Mouse (Mus musculus) thymus, adult 2 months (tissue): ENCODE results near the gene Pigh. TPM values are rescaled to one million over a fixed set of nuclear protein-coding genes. Genes with fewer than 3 reads are reported as not detected.

Experiments
- DNase-seq: peaks from one replicate; pipeline ENCODE4 v3.0.0; 2021
- H3K27ac ChIP-seq: fragments of 200-500 bp; 2 replicates; pipeline ENCODE4 v1.5.1; 2012; ENCODE audit warnings: low read length, control low read depth; ENCODE audit not compliant: control insufficient read depth, insufficient read depth
- H3K27me3 ChIP-seq: fragments of 200-500 bp; 2 replicates; pipeline ENCODE4 v1.6.1; 2012; ENCODE audit warnings: mild to moderate bottlenecking, low read length, moderate library complexity, mixed read lengths; ENCODE audit not compliant: control insufficient read depth, insufficient read depth
- H3K36me3 ChIP-seq: fragments of 200-500 bp; 2 replicates; pipeline ENCODE4 v1.6.1; 2012; ENCODE audit warnings: mild to moderate bottlenecking, low read length, moderate library complexity; ENCODE audit not compliant: control insufficient read depth, insufficient read depth
- H3K4me1 ChIP-seq: fragments of 200-500 bp; replicated peaks from 2 replicates; pipeline ENCODE4 v1.6.1; 2012; ENCODE audit warnings: low read length; ENCODE audit not compliant: control insufficient read depth, insufficient read depth
- H3K4me3 ChIP-seq: fragments of 200-500 bp; 2 replicates; pipeline ENCODE4 v1.5.1; 2012; ENCODE audit warnings: mild to moderate bottlenecking, low read length, control low read depth, moderate library complexity; ENCODE audit not compliant: control insufficient read depth, insufficient read depth
- CTCF ChIP-seq: fragments of 200-500 bp; IDR thresholded peaks from 2 replicates; pipeline ENCODE4 v1.5.1; 2012; ENCODE audit warnings: mild to moderate bottlenecking, control low read depth, low read length, moderate library complexity, borderline replicate concordance; ENCODE audit not compliant: control insufficient read depth, poor library complexity, insufficient read depth; ENCODE audit errors: extremely low read depth
- POLR2A ChIP-seq: fragments of 200-500 bp; IDR thresholded peaks from 2 replicates; pipeline ENCODE4 v1.6.1; 2012; ENCODE audit warnings: mild to moderate bottlenecking, low read length, control low read depth, moderate library complexity; ENCODE audit not compliant: control insufficient read depth, poor library complexity, insufficient read depth; ENCODE audit errors: extremely low read depth
- WGBS: fragments of 180-500 bp; shearing (Covaris S2); methylation state at CpG from one replicate; pipeline ENCODE4 v1.1.7; 2018; 5-methylcytosine and 5-hydroxymethylcytosine counted together
- polyA plus RNA-seq: library from polyadenylated mRNA; depleted of rRNA; stranded (reverse); fragments of >200 nt; gene quantifications from 2 replicates; pipeline ENCODE4 v1.2.3, GENCODE M21; 2012

Pigh gene
- polyA plus RNA-seq, 1 experiment: 21.3 TPM

- H3K36me3 ChIP-seq: no peaks in the 10 kb centered on the region
- DNase-seq: no peak
- no peaks in the 10 kb centered on the region for H3K27me3 ChIP-seq
- 93% methylated on average over 7 of the region's 7 CpGs for WGBS
- H3K27ac ChIP-seq: no peak overlapping the region
- no peak overlapping the region for H3K4me3 ChIP-seq
- TF ChIP-seq POLR2A (no peak), CTCF (no peak)
- no peaks in the 10 kb centered on the region for H3K4me1 ChIP-seq
Observed at GRCm38 (mm10) chr12:79047203-79047602, 42.2 kb downstream of the Pigh start.

DNA sequence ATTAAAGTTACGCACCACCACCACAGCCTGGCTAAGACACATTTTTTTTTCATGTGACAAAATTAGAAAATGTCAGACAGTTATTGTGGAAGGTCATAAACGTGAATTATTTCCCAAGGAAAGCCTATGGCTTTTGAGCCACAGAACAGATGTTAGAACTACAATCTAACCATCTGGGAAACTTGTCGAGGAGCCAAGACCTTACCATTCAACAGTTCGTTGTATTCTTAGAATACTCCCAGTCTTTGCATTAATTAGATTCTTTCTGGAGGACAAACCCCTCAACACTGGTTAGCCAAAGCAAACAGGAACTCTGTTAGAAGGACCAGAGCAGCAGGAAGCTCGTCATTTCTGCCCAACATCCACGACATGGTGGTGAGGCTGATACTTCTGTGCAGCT lies 43.3 kb downstream of the Pigh start:
- 80% methylated on average over 6 of the region's 6 CpGs for WGBS
- H3K4me1 ChIP-seq: no peaks in the 10 kb centered on the region
- no peaks in the 10 kb centered on the region for H3K27me3 ChIP-seq
- TF ChIP-seq CTCF (no peak), POLR2A (no peak)
- DNase-seq: no peak
- H3K27ac ChIP-seq: no peak overlapping the region
- no peaks in the 10 kb centered on the region for H3K36me3 ChIP-seq
- H3K4me3 ChIP-seq: no peak overlapping the region

- 88% methylated on average over 8 of the region's 8 CpGs for WGBS
- H3K36me3 ChIP-seq: no peaks in the 10 kb centered on the region
- TF ChIP-seq POLR2A (no peak), CTCF (no peak)
- H3K27ac ChIP-seq: no peak overlapping the region
- no peaks in the 10 kb centered on the region for H3K4me1 ChIP-seq
- H3K4me3 ChIP-seq: no peak overlapping the region
- no peak for DNase-seq
- H3K27me3 ChIP-seq: no peaks in the 10 kb centered on the region
Observed at GRCm38 (mm10) chr12:79044668-79045067, 44.8 kb downstream of the Pigh start.

GRCm38 (mm10) chr12:79041436-79041835 lies 48.0 kb downstream of the Pigh start:
- Histone ChIP-seq H3K4me1 (no peaks in the 10 kb centered on the region), H3K27me3 (no peaks in the 10 kb centered on the region), H3K4me3 (no peak overlapping the region), H3K27ac (no peak overlapping the region), H3K36me3 (no peaks in the 10 kb centered on the region)
- TF ChIP-seq CTCF: no peak
- no peak for TF ChIP-seq POLR2A
- no peak for DNase-seq

DNA sequence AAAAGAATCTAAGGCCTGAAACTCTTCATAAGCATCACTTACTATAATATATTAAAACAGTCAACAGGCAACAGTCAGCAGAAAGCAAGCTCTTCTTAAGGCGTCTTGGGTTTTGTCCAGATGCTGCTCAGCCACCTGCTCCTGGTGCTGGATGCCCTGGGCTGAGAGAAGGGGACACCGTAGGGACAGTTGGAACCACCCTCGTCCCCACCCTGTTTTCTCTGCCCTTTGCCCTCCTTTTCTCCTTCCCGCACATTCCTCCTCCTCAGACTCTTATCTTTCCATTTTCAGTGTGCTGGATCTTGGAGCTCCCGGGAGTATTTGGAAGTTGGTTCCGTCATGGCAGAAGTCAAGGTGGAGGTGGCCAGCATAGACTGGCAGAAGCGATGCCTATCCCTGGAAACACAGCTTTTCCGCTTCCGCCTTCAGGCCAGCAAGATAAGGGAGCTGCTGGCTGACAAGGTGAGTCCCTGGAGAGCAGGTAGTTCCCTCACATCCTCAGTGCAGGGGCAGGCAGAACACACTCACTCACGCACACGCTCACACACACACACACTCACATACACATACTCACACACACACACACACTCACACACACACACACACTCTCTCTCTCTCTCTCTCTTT lies 49.1 kb downstream of the Pigh start:
- H3K27ac ChIP-seq: no peak overlapping the region
- H3K27me3 ChIP-seq: no peaks in the 10 kb centered on the region
- 96% methylated on average over 11 of the region's 11 CpGs for WGBS
- H3K4me3 ChIP-seq: no peak overlapping the region
- H3K4me1 ChIP-seq: no peaks in the 10 kb centered on the region
- DNase-seq: no peak
- H3K36me3 ChIP-seq: no peaks in the 10 kb centered on the region
- TF ChIP-seq CTCF (no peak), POLR2A (no peak)

DNA sequence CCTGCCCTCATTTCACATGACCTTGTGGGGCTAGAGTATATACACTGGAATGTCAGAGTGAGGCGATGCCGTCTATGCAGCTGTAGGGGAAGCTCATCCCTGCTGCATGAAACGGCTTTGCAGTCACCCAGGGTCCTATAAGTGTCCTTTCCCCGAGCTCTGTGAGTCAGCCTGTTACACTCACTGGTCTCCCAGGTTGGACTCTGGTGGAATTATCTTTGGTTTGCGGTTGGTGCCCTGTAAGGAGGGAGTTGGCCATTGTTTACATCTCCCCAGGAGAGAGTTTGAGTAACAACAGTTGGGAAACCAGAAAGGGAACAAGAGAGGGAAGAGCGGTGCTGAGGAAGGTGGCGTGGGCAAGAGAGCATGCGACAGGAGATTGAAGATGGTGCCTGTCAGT lies 49.7 kb downstream of the Pigh start:
- H3K4me1 ChIP-seq: no peaks in the 10 kb centered on the region
- H3K27ac ChIP-seq: no peak overlapping the region
- H3K27me3 ChIP-seq: no peaks in the 10 kb centered on the region
- no peak overlapping the region for H3K4me3 ChIP-seq
- H3K36me3 ChIP-seq: no peaks in the 10 kb centered on the region
- 96% methylated on average over 8 of the region's 8 CpGs for WGBS
- no peak for TF ChIP-seq POLR2A
- no peak for TF ChIP-seq CTCF
- no peak for DNase-seq

DNA sequence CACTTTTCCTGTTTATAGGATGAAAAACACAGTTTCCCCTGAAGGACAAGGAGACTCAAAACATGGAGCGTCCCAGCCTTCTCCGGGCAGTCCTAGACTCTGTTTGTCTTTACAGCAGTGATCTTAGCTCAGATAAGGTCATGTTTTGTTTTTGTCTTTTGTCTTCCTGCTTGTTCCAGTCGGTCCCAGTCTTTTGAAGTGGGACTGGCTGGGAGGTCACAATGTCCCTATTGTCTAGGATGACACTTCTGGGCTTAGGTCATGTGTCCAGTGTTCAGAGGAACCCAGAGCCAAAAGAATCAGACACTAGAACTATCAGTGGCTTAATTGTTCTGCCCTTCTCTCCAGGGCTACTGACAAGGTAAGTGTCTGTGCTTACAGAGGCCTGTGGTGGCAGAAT lies 54.1 kb downstream of the Pigh start:
- Histone ChIP-seq H3K27me3 (no peaks in the 10 kb centered on the region), H3K4me1 (no peaks in the 10 kb centered on the region), H3K36me3 (no peaks in the 10 kb centered on the region), H3K4me3 (no peak overlapping the region), H3K27ac (no peak overlapping the region)
- TF ChIP-seq POLR2A (no peak), CTCF (no peak)
- DNase-seq: no peak
- 73% methylated on average over 3 of the region's 3 CpGs for WGBS
